Mouse (Mus musculus) lung, postnatal 0 days (tissue): ENCODE measurements around the gene Atg3. TPM values are rescaled to one million over a fixed set of nuclear protein-coding genes. Genes with fewer than 3 reads are reported as not detected.

ENCODE experiments used
- ATAC-seq: fragments of 200-750 bp; cut with Nextera tagmentation; 2 replicates; pipeline ENCODE4 v1.8.0; 2017; ENCODE audit warnings: moderate library complexity
- DNase-seq: peaks from one replicate; pipeline ENCODE4 v3.0.0-alpha.2; 2016; ENCODE audit warnings: low spot score
- H3K27ac ChIP-seq: fragments of 300-500 bp; sonication (generic); 2 replicates; pipeline ENCODE4 v1.5.1; 2014; ENCODE audit warnings: antibody characterized with exemption, mild to moderate bottlenecking, low read length, mixed read lengths
- H3K27me3 ChIP-seq: fragments of 300-500 bp; sonication (generic); replicated peaks from 2 replicates; pipeline ENCODE4 v1.6.1; 2014; ENCODE audit warnings: low read length, mixed read lengths; ENCODE audit not compliant: insufficient read depth
- H3K36me3 ChIP-seq: fragments of 300-500 bp; sonication (generic); 2 replicates; pipeline ENCODE4 v1.6.1; 2014; ENCODE audit warnings: low read length, mixed read lengths; ENCODE audit not compliant: insufficient read depth
- H3K4me1 ChIP-seq: fragments of 300-500 bp; sonication (generic); 2 replicates; pipeline ENCODE4 v1.6.1; 2014; ENCODE audit warnings: antibody characterized with exemption, low read depth, low read length, mixed read lengths; ENCODE audit not compliant: insufficient read depth
- H3K4me2 ChIP-seq: fragments of 300-500 bp; sonication (generic); replicated peaks from 2 replicates; pipeline ENCODE4 v1.6.1; 2014; ENCODE audit warnings: low read depth, mild to moderate bottlenecking, low read length, moderate library complexity, mixed read lengths
- H3K4me3 ChIP-seq: fragments of 300-500 bp; sonication (generic); 2 replicates; pipeline ENCODE4 v1.5.1; 2014; ENCODE audit warnings: low read depth, low read length
- H3K9ac ChIP-seq: fragments of 300-500 bp; sonication (generic); replicated peaks from 2 replicates; pipeline ENCODE4 v1.6.1; 2014; ENCODE audit warnings: low read depth, mild to moderate bottlenecking
- H3K9me3 ChIP-seq: fragments of 300-500 bp; sonication (generic); 2 replicates; pipeline ENCODE4 v1.6.1; 2016; ENCODE audit warnings: low read length, mixed read lengths
- CTCF ChIP-seq: IDR thresholded peaks from 2 replicates; pipeline ENCODE4 v1.5.1; 2016; ENCODE audit warnings: antibody characterized with exemption, mild to moderate bottlenecking
- EP300 ChIP-seq: IDR thresholded peaks from 2 replicates; pipeline ENCODE4 v1.6.1; 2016; ENCODE audit warnings: antibody characterized with exemption, mild to moderate bottlenecking, control low read depth
- WGBS: fragments of 180-500 bp; shearing (Covaris S2); extraction: QIAGEN DNeasy Blood & Tissue Kit; methylation state at CpG from one replicate; pipeline ENCODE4 v1.1.7; 2014; 5-methylcytosine and 5-hydroxymethylcytosine counted together
- polyA plus RNA-seq: library from polyadenylated mRNA; unstranded; fragments of >200 nt; fragmentation: Nextera tagmentation; extraction: Ambion mirVana; gene quantifications from 2 replicates; pipeline ENCODE4 v1.2.1, GENCODE M21; 2015

The Atg3 gene
- polyA plus RNA-seq, 1 experiment from 2014 or later = 55.8 TPM

- 89% methylated on average over 10 of the region's 10 CpGs for WGBS
- TF ChIP-seq CTCF (no peak), EP300 (no peak)
- H3K9me3 ChIP-seq = no peaks in the 10 kb centered on the region
Observed at GRCm38 (mm10) chr16:45148488-45149082, 10.0 kb upstream of the Atg3 start.

GRCm38 (mm10) chr16:45154741-45155250 lies 3.8 kb upstream of the Atg3 start:
- TF ChIP-seq CTCF = no peak
- TF ChIP-seq EP300 = peak; percentile 39; the same call in 1 of the 2 replicates
- Histone ChIP-seq H3K4me3 (no peak overlapping the region), H3K9me3 (no peaks in the 10 kb centered on the region), H3K36me3 (peaks cover under 1% of the 10 kb centered on the region; the same call in 1 of the 2 replicates), H3K27ac (peak overlapping the region; percentile 62), H3K27me3 (no peaks in the 10 kb centered on the region), H3K9ac (no peak overlapping the region), H3K4me1 (peaks cover 8% of the 10 kb centered on the region; the same call in 1 of the 2 replicates), H3K4me2 (no peak overlapping the region)
- 51% methylated on average over 3 of the region's 3 CpGs for whole genome bisulfite sequencing
- peak; percentile 81 for DNase-seq
- ATAC-seq = peak; percentile 4; the same call in 1 of the 2 replicates

More at GRCm38 (mm10) chr16:45148488-45149082, 10.0 kb upstream of the Atg3 start:
- no peak for ATAC-seq
- no peak overlapping the region for H3K4me3 ChIP-seq
- H3K9ac ChIP-seq = no peak overlapping the region
- no peaks in the 10 kb centered on the region for H3K4me1 ChIP-seq
- H3K4me2 ChIP-seq = no peak overlapping the region
- no peak overlapping the region for H3K27ac ChIP-seq
- H3K36me3 ChIP-seq = peaks cover 18% of the 10 kb centered on the region
- no peaks in the 10 kb centered on the region for H3K27me3 ChIP-seq
- DNase-seq = peak; percentile 25

GRCm38 (mm10) chr16:45158136-45158521 lies 456 bp upstream of the Atg3 start:
- peak overlapping the region; percentile 89 for H3K9ac ChIP-seq
- DNase-seq (peak; percentile 90), ATAC-seq (peak; percentile 76)
- H3K4me2 ChIP-seq = peak overlapping the region; percentile 80
- no peaks in the 10 kb centered on the region for H3K9me3 ChIP-seq
- H3K27ac ChIP-seq = peak overlapping the region; percentile 95
- H3K27me3 ChIP-seq = no peaks in the 10 kb centered on the region
- H3K4me3 ChIP-seq = peak overlapping the region; percentile 92
- H3K4me1 ChIP-seq = peaks cover 11% of the 10 kb centered on the region; the same call in 1 of the 2 replicates
- 1% methylated on average over 20 of the region's 20 CpGs for WGBS
- TF ChIP-seq CTCF = no peak
- no peak for TF ChIP-seq EP300
- H3K36me3 ChIP-seq = no peaks in the 10 kb centered on the region

GRCm38 (mm10) chr16:45159389-45159716 lies 768 bp downstream of the Atg3 start:
- DNase-seq (no peak), ATAC-seq (no peak)
- peak overlapping the region; percentile 95 for H3K27ac ChIP-seq
- WGBS = 1% methylated on average over 11 of the region's 11 CpGs
- TF ChIP-seq CTCF (no peak), EP300 (no peak)
- peaks cover 11% of the 10 kb centered on the region; the same call in 1 of the 2 replicates for H3K4me1 ChIP-seq
- H3K9ac ChIP-seq = peak overlapping the region; percentile 89
- no peaks in the 10 kb centered on the region for H3K36me3 ChIP-seq
- H3K4me3 ChIP-seq = peak overlapping the region; percentile 92
- no peaks in the 10 kb centered on the region for H3K9me3 ChIP-seq
- no peaks in the 10 kb centered on the region for H3K27me3 ChIP-seq
- peak overlapping the region; percentile 80 for H3K4me2 ChIP-seq

GRCm38 (mm10) chr16:45178552-45178951 lies 20.0 kb downstream of the Atg3 start:
- H3K27ac ChIP-seq = no peak overlapping the region
- DNase-seq = peak; percentile 71
- 0 out of 2 replicates have a peak, but pooled peaks have one; percentile 33 for ATAC-seq
- 71% methylated on average over 2 of the region's 2 CpGs for WGBS
- no peaks in the 10 kb centered on the region for H3K4me1 ChIP-seq
- no peak overlapping the region for H3K4me2 ChIP-seq
- no peak overlapping the region for H3K9ac ChIP-seq
- peaks cover 5% of the 10 kb centered on the region for H3K36me3 ChIP-seq
- no peak for TF ChIP-seq CTCF
- TF ChIP-seq EP300 = no peak
- H3K4me3 ChIP-seq = no peak overlapping the region
- no peaks in the 10 kb centered on the region for H3K27me3 ChIP-seq
- no peaks in the 10 kb centered on the region for H3K9me3 ChIP-seq

- DNase-seq (no peak), ATAC-seq (no peak)
- H3K27ac ChIP-seq = no peak overlapping the region
- peaks cover 12% of the 10 kb centered on the region for H3K36me3 ChIP-seq
- no peak overlapping the region for H3K9ac ChIP-seq
- TF ChIP-seq CTCF = no peak
- TF ChIP-seq EP300 = no peak
- no peak overlapping the region for H3K4me3 ChIP-seq
- no peak overlapping the region for H3K4me2 ChIP-seq
- no peaks in the 10 kb centered on the region for H3K9me3 ChIP-seq
- whole genome bisulfite sequencing = 84% methylated on average over 5 of the region's 5 CpGs
- no peaks in the 10 kb centered on the region for H3K27me3 ChIP-seq
- H3K4me1 ChIP-seq = no peaks in the 10 kb centered on the region
Observed at GRCm38 (mm10) chr16:45181824-45182223, 23.2 kb downstream of the Atg3 start.
